Mouse (Mus musculus): ENCODE results near the gene Fam92b. TPM values are rescaled to one million over a fixed set of nuclear protein-coding genes. Genes with fewer than 3 reads are reported as not detected.

Fam92b gene
- total and polyA plus RNA-seq, 3 experiments = not detected

GRCm38 (mm10) chr8:120192118-120192517 is 14.9 kb upstream of the Fam92b start:
- no peak for TF ChIP-seq POLR2AphosphoS2 (IDR thresholded peaks at IDR 0.05; ENCODE audit: low read length)
- Histone ChIP-seq H3K9me3 (replicated peaks; ENCODE audit: insufficient read depth, low read length) (no peaks in the 10 kb centered on the region), H3K4me3 (ENCODE audit: control insufficient read depth in 1 of 2, insufficient read depth in 1 of 2, low read depth in 2 of 2, low read length in 2 of 2) (no peak overlapping the region), H3K9ac (ENCODE audit: control insufficient read depth, low read depth, low read length, poor library complexity, severe bottlenecking) (no peak overlapping the region), H3K79me2 (ENCODE audit: control insufficient read depth, insufficient read depth, low read length, poor library complexity) (no peaks in the 10 kb centered on the region), H3K27me3 (ENCODE audit: control insufficient read depth in 1 of 2, insufficient read depth in 2 of 2, low read length in 2 of 2) (no peaks in the 10 kb centered on the region), H3K36me3 (ENCODE audit: control insufficient read depth in 1 of 2, insufficient read depth in 2 of 2, low read length in 2 of 2) (no peaks in the 10 kb centered on the region), H3K27ac (ENCODE audit: control insufficient read depth, low read depth, low read length) (no peak overlapping the region), H3K4me1 (ENCODE audit: control insufficient read depth in 1 of 2, insufficient read depth in 2 of 2, low read length in 2 of 2) (no peaks in the 10 kb centered on the region)
- no peak for DNase-seq (ENCODE audit: low read depth, low spot score)

- Histone ChIP-seq H3K27ac (ENCODE audit: control insufficient read depth, low read depth, low read length) (no peak overlapping the region), H3K27me3 (ENCODE audit: control insufficient read depth in 1 of 2, insufficient read depth in 2 of 2, low read length in 2 of 2) (no peaks in the 10 kb centered on the region), H3K36me3 (ENCODE audit: control insufficient read depth in 1 of 2, insufficient read depth in 2 of 2, low read length in 2 of 2) (no peaks in the 10 kb centered on the region), H3K9me3 (replicated peaks; ENCODE audit: insufficient read depth, low read length) (no peaks in the 10 kb centered on the region), H3K79me2 (ENCODE audit: control insufficient read depth, insufficient read depth, low read length, poor library complexity) (no peaks in the 10 kb centered on the region), H3K4me3 (ENCODE audit: control insufficient read depth in 1 of 2, insufficient read depth in 1 of 2, low read depth in 2 of 2, low read length in 2 of 2) (no peak overlapping the region), H3K9ac (ENCODE audit: control insufficient read depth, low read depth, low read length, poor library complexity, severe bottlenecking) (no peak overlapping the region), H3K4me1 (ENCODE audit: control insufficient read depth in 1 of 2, insufficient read depth in 2 of 2, low read length in 2 of 2) (no peaks in the 10 kb centered on the region)
- no peak for TF ChIP-seq TAL1 (IDR thresholded peaks at IDR 0.05; ENCODE audit: low read length)
- no peak for TF ChIP-seq ETS1 (IDR thresholded peaks at IDR 0.05; ENCODE audit: low read depth, low read length)
- no peak for TF ChIP-seq GATA1 (IDR thresholded peaks at IDR 0.05; ENCODE audit: low read depth, low read length)
- TF ChIP-seq CHD2 (IDR thresholded peaks at IDR 0.05; ENCODE audit: low read length) = no peak
- TF ChIP-seq KAT2A (conservative IDR thresholded peaks at IDR 0.05; ENCODE audit: low read depth, low read length) = no peak
- no peak for TF ChIP-seq ZMIZ1 (IDR thresholded peaks at IDR 0.05; ENCODE audit: low read depth, low read length)
- no peak for TF ChIP-seq MXI1 (IDR thresholded peaks at IDR 0.05; ENCODE audit: low read depth, low read length)
- TF ChIP-seq BHLHE40 (IDR thresholded peaks at IDR 0.05; ENCODE audit: borderline replicate concordance, low read depth, low read length) = no peak
- TF ChIP-seq POLR2AphosphoS2 (IDR thresholded peaks at IDR 0.05; ENCODE audit: low read length) = no peak
- no peak for TF ChIP-seq NRF1 (IDR thresholded peaks at IDR 0.05; ENCODE audit: insufficient read depth, low read depth, low read length, poor library complexity, severe bottlenecking)
- no peak for TF ChIP-seq MAZ (IDR thresholded peaks at IDR 0.05; ENCODE audit: low read depth, low read length)
- TF ChIP-seq RCOR1 (IDR thresholded peaks at IDR 0.05; ENCODE audit: low read depth, low read length) = no peak
- no peak for TF ChIP-seq MYC (IDR thresholded peaks at IDR 0.05; ENCODE audit: low read depth, low read length)
- TF ChIP-seq ZKSCAN1 (IDR thresholded peaks at IDR 0.05; ENCODE audit: low read depth, low read length) = no peak
- TF ChIP-seq TCF12 (IDR thresholded peaks at IDR 0.05; ENCODE audit: low read depth, low read length) = no peak
- DNase-seq (ENCODE audit: low read depth, low spot score) = no peak
Measured at GRCm38 (mm10) chr8:120191633-120192032, 14.4 kb upstream of the Fam92b start.

Measured in MEL (cell line).